Mouse (Mus musculus) megakaryocyte-erythroid progenitor cell, adult 5-6 weeks (primary cell): ENCODE data around the gene Ptprj. TPM values are rescaled to one million over a fixed set of nuclear protein-coding genes. Genes with fewer than 3 reads are reported as not detected.

Source experiments
- ATAC-seq: replicated peaks from 2 replicates; pipeline ENCODE4 v1.8.0; 2016; ENCODE audit warnings: mild to moderate bottlenecking, inconsistent platforms; ENCODE audit not compliant: severe bottlenecking, poor library complexity, low FRiP score, low TSS enrichment
- total RNA-seq, 2 experiments: library from RNA; stranded (forward) in 1 of 2; stranded (reverse) in 1 of 2; fragments of 200-1000, 215-1000 nt in 1 of 2; fragments of >200 nt in 1 of 2; fragmentation: Nextera tagmentation in 1 of 2; gene quantifications; 2 replicates each; pipeline ENCODE4 v1.2.3; 2014 to 2017

Ptprj gene
- total RNA-seq, 2 experiments from 2014 or later, result 11.4 to 18.7 TPM

DNA sequence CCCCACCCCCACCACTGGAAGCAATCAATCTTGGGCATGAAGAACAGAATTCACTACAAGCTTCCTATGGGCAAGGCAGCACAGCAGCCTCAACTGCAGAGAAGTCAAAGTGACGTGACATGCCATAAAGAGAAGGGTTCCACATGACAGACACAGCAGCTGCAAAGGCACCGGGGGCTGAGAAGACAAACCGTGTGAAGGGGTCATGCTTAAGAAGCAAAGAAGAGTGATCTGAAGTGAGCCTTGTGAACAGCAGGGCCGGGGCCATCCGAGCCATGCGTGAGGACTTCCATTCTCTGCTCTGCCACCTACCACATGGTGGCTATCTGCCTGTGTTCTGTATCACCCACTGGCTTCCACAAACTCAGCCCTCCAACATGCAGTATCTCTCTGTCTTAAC lies 45.7 kb downstream of the Ptprj start:
- no peak for ATAC-seq

DNA sequence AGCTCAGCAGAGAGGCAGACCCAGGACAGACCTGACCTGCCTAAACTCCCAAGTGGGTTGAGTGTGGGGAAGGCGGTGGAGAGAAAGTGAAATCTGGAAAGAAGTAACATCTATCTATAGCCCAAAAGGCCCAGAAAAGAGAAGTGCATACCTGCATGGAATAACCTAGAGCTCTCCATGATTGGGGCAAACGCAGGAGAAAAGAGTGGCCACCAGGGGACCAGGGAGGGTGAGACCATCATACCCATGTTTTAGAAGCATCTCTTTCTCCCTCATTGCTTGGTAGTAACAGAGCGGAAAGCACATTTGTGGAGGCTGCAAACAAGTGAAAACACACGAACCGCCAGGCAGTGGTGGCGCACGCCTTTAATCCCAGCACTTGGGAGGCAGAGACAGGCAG lies 46.5 kb downstream of the Ptprj start:
- no peak for ATAC-seq

GRCm38 (mm10) chr2:90532095-90532494 lies 48.4 kb downstream of the Ptprj start:
- ATAC-seq, result no peak

GRCm38 (mm10) chr2:90528107-90528506 lies 52.3 kb downstream of the Ptprj start:
- no peak for ATAC-seq

DNA sequence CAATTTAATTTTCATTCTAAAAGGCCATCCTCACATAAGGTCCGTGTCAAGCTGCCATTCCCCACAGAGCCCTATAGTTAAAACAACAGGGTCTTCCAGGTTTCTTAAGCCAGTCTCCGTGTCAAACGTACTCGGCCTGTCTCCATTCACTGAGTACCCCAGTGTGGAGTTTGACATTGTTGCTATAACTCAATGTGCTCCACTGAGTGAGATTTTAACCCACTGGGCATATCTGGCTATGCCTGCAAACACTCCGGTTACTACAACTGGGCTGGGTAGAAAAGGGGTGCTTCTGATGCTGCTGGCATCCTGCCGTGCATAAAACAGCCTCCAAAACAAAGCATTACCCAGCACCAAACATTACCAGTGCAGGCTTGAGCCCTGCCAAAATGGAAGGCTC lies 53.5 kb downstream of the Ptprj start:
- ATAC-seq, result no peak

- no peak for ATAC-seq
These were observed 53.9 kb downstream of the Ptprj start for GRCm38 (mm10) chr2:90526564-90526963.

DNA sequence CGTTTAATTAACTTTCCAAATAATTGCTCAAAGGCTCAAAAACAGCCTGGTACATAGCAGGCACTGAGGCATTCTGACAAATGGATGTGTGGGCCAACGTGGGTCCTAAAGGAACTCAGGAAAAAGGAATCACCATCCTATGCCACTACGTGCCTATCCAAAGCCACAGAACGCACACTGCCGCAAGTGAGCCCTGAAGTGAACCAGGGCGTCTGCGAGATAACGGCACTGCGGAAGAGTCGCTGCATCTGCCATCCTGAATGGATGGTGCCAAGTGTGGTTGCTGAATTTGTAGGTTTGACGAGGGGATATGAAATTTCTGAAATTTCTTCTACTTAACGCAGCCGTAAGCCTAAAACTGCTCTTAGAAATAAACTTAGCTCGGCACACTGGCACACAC lies 54.6 kb downstream of the Ptprj start:
- ATAC-seq, result peak; percentile 84

DNA sequence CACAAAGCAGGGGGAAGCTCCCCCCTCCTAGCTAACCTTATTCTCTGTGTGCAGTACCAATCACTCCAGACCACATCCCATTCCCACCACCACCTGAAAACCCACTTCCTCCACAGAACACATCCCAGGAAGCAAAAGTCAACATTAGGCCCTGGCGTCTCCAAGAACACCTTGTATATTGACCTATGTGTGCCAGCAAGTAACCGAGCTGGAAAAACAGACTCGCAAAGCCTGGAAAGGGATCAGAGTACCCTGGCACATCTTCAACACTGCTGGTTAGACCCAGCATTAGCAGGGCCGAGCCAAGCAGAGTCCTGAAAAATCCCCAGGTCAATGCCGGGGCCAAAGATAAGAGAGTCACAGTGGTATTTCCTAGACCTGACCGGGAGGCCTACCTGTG lies 58.0 kb downstream of the Ptprj start:
- no peak for ATAC-seq

DNA sequence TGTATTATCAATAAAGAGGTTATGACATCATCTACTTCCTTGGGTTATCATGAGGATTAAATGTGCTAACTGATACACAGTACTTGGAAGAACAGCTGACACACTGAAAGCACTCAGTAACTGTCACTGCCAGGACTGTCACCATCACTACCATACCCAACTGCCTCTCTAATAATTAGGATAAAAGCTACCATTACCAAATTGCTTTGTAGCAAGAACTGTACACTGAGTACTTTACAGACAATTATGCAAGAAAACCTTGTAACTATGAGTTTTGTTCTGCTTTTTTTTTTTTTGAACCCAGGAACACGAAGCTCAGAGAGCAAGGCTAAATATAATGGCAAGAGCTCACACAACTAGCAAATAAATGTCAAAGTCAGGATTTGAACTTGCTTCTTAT lies 58.5 kb downstream of the Ptprj start:
- 0 out of 2 replicates have a peak, but pooled peaks have one; percentile 19 for ATAC-seq

DNA sequence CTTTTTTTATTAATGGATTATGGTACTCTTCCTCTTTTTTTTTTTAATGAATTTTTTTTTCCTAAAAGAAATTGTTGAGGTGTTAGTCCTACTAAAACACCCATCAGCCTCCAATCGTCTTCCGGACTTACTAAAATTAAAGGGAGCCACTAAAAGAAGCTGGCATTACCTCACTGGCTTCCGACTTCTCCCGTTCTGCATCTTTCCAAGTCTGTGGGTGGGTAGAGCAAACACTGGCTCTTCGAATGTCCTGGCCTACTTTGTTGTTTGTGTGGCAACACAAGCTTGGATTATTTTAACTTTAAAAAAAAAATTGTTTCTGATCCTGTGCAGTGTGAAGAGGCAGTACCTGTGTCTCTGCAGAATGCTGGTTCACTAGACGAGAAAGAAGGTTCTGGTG lies 62.2 kb downstream of the Ptprj start:
- no peak for ATAC-seq

GRCm38 (mm10) chr2:90514969-90515368 lies 65.5 kb downstream of the Ptprj start:
- ATAC-seq, result no peak

DNA sequence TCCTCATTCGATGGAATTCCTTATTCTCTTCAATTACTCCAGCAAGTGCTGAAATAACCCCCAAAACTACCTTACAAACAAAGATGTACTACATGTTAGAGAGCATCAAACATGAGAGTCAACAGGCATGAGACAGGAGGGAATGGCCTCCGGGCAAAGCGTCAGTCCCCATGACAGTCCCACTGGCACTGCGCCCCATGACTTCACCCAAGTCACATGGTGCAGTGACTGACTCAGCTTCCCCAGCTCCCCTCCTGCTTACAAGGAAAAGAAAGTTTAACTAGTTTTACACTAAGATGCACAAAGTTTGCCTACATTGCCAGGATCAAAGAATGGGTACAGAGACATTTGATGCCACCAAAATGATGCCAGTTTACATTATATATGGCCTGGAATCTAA lies 71.2 kb downstream of the Ptprj start:
- ATAC-seq, result no peak

- ATAC-seq, result no peak
These were observed 74.3 kb downstream of the Ptprj start for GRCm38 (mm10) chr2:90506143-90506542.

DNA sequence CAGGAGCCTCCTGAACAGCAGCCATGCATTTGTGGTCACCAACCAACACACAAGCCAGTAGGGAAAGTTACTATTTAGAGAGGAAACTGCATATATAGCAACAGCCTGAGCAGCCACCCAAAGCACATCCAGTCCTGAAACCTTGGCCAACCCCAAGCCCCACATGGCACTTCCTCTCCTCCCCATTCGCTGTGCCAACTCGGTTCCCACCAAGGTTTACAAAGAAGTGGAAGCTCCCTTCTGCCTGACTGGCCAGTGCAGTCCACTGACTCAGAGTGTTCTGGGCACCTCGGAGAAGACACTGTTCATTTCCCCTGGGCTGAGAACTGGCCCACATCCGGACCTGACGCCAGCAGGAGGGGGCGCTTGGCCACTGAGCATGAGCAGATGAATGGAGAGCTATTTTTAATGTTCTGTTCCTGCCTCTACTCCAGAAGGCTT lies 75.7 kb downstream of the Ptprj start:
- ATAC-seq, result peak; percentile 36

DNA sequence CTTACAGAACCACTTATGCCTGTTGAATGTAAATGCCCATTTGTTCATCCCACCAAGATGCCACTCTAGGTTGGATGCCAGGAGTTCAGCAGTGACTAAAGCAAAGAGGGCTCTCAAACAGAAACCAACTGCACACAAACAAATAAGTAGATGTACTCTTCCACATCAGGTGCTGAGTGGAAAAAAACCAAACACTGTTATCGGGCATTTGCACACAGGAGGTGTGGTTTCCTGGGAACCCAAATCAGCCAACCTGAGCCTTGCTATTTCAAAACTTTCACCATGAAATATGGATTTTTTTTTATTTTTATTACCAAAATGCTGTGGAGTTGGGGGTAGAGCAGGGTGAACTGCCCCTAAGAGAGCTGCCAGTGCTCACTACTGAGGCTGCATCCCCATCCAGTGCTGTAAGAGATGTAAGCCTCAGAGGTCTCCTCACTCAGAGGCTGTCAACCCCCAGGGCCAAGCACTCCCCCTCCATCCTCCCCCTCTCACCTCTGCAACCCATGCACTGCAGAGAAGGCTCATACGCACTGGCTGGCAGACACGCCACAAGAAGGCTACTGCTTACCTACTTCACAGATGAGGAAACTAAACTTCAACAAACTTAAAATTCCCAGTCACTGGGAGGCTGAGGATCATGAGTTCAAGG lies 77.1 kb downstream of the Ptprj start:
- ATAC-seq, result peak; percentile 81

DNA sequence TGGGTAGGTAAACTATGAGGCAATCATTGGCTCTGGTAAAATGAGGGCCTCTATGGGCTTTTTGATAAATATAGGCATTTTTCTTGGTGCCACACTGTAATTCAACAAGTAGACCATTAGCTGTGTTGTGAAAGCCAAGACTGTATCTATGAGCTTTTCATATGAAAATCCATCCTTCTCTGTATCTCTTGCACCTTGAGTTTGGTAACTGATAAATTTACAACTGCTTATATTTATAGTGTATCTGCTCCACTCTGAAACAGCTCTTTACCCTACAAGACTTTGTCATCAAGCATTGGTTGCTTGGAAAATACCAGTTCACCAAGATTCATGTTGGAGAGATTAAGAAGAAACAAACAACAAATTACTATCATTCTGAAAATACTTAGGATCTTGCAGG lies 77.7 kb downstream of the Ptprj start:
- no peak for ATAC-seq

- no peak for ATAC-seq
These were observed 78.7 kb downstream of the Ptprj start for GRCm38 (mm10) chr2:90501708-90502107.

DNA sequence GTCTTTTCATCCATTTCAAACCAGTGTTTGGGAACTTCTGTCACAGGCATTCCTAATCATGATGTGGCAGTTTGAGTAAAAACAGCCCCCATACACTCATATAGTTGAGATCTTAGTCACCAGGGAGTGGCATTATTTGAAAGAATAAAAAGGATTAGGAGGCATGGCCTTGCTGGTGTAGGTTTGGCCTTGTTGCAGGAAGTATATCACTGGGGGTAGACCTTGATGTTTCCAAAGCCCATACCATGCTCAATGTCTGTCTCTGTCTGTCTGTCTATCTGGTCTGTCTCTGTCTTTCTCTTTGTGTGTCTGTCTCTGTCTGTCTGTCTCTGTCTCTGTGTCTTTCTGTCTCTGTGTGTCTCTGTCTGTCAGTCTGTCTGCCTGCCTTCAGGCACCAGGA lies 79.6 kb downstream of the Ptprj start:
- ATAC-seq, result no peak

DNA sequence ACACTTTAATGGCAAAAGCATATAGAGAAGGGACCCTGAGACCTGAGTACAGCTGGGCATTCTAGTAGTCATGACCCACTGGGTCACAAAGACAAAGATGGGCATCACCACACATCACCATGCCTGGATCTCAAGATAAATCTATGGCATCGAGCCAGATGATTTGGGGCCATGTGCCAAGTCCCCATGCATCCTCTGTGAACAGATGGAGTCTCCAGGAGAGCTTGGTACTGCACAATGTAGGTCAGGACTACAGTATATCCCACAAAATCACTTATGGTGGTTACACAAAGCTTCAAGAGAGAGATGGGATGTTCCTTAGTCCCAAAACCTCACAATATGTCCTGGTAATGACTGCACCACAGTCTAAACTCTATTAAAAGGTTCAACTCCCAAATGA lies 81.4 kb downstream of the Ptprj start:
- no peak for ATAC-seq

- ATAC-seq, result no peak
These were observed 82.9 kb downstream of the Ptprj start for GRCm38 (mm10) chr2:90497551-90497950.

- 0 out of 2 replicates have a peak, but pooled peaks have one; percentile 42 for ATAC-seq
These were observed 83.8 kb downstream of the Ptprj start for GRCm38 (mm10) chr2:90496680-90497074.
